Mouse (Mus musculus) thymus, adult 2 months (tissue): ENCODE measurements around the gene Pirt.

Source experiments
- CTCF ChIP-seq: fragments of 200-500 bp; IDR thresholded peaks from 2 replicates; pipeline ENCODE4 v1.5.1; 2012; ENCODE audit warnings: mild to moderate bottlenecking, control low read depth, low read length, moderate library complexity, borderline replicate concordance; ENCODE audit not compliant: control insufficient read depth, poor library complexity, insufficient read depth; ENCODE audit errors: extremely low read depth
- POLR2A ChIP-seq: fragments of 200-500 bp; IDR thresholded peaks from 2 replicates; pipeline ENCODE4 v1.6.1; 2012; ENCODE audit warnings: mild to moderate bottlenecking, low read length, control low read depth, moderate library complexity; ENCODE audit not compliant: control insufficient read depth, poor library complexity, insufficient read depth; ENCODE audit errors: extremely low read depth

DNA sequence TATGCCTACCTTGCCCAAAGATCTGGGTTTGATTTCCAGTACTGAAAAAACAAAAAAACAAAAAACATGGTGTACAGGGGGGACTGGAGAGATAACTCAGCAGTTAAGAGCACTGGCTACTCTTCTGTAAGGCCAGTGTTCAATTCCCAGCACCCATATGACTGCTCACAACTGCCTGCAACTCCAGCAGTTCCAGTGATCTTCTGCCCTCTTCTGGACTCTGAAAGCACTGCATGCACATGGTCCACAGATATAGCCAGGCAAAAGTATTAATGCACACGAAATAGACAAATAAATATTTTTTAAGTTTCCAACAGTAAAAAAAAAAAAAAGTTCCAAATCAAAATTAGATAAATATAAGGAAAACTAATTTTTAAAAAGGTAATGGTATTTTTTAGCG is 13.0 kb upstream of the Pirt start:
- TF ChIP-seq CTCF (no peak), POLR2A (no peak)
